Mouse (Mus musculus): ENCODE data around the gene Aff3.

The Aff3 gene

GRCm38 (mm10) chr1:38324206-38324605 lies 340.5 kb downstream of the Aff3 start:
- no peak for DNase-seq (ENCODE audit: low read depth, low spot score)

DNA sequence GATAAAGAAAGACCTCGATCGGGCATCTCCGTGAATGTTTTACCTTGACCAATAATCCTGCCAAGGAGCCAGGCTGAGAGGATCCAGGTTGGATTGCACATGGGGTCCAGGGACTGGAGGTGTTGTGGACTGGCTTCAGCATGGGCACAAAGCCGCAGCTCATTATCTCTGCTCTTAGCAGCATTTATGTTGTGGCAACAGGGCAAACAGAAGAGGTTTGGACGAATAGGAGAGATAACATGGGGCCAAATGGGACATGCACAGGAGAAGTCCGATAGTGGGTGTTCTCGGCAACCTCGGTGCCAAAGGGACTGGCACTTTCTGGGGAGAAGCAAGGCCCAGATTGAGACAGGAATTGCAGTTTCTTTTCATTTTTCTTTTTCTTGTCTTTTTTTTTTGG lies 342.9 kb downstream of the Aff3 start:
- DNase-seq (ENCODE audit: low read depth, low spot score), result no peak

- DNase-seq (ENCODE audit: low read depth, low spot score), result no peak
Observed at GRCm38 (mm10) chr1:38320971-38321305, 343.8 kb downstream of the Aff3 start.

- DNase-seq (ENCODE audit: low read depth, low spot score), result no peak
Observed at GRCm38 (mm10) chr1:38320126-38320970, 344.4 kb downstream of the Aff3 start.

DNA sequence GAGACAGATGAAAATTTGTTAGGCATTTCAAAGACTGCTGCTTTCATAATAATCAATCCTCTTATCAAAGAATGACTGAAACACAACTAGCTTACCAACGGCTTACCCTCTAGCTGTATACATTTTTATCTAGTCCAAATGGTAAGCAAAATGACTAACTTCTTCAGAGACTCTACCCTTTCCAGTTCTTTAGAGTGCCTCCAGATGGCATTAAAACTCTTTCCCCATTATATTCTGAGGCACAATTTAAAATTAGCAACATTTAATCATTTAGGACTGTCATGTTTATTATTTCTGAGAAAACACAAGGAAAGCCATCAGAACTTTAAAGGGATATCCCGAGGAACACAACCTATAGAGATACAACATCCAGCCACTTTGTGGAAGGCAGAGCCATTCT lies 346.1 kb downstream of the Aff3 start:
- DNase-seq (ENCODE audit: low read depth, low spot score), result no peak

GRCm38 (mm10) chr1:38315992-38316391 lies 348.8 kb downstream of the Aff3 start:
- no peak for DNase-seq (ENCODE audit: low read depth, low spot score)

- no peak for DNase-seq (ENCODE audit: low read depth, low spot score)
Observed at GRCm38 (mm10) chr1:38310496-38310895, 354.3 kb downstream of the Aff3 start.

DNA sequence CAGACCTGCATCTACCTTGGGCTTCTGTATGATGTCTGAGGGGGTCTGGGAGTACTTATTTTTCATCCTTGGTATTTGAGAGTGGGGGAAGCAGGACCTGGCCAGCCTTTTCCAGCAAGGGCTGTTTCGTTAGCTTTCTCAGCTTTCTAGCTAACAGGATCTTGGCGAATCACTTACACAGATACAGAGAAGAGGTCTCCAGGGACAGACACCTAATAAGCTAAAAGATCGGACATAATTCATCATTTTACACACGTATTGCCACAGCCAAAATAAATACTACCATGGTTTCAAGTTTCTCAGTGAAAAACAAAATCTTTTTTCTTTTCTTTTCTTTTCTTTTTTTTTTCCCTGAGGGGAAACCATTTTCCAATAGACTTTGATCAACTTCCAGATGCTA lies 354.7 kb downstream of the Aff3 start:
- no peak for DNase-seq (ENCODE audit: low read depth, low spot score)

- DNase-seq (ENCODE audit: low read depth, low spot score), result no peak
Observed at GRCm38 (mm10) chr1:38309341-38309740, 355.4 kb downstream of the Aff3 start.

DNA sequence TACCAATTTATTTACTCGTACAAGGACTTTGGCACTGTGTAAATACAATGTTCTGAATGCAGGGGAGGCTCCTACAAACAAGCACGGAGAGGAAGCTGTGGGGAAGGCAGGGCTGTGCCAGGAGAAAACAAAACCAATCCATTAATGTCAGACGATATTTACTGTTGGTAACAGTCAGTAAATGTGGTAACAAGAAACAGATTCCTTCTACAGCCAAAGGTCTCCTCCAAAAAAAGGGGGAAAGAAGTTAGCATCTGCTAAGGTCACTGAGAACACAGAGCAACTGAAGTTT lies 356.1 kb downstream of the Aff3 start:
- DNase-seq (ENCODE audit: low read depth, low spot score), result no peak

- DNase-seq (ENCODE audit: low read depth, low spot score), result no peak
Observed at GRCm38 (mm10) chr1:38307821-38308704, 356.7 kb downstream of the Aff3 start.

GRCm38 (mm10) chr1:38307234-38307633 lies 357.5 kb downstream of the Aff3 start:
- DNase-seq (ENCODE audit: low read depth, low spot score), result no peak

DNA sequence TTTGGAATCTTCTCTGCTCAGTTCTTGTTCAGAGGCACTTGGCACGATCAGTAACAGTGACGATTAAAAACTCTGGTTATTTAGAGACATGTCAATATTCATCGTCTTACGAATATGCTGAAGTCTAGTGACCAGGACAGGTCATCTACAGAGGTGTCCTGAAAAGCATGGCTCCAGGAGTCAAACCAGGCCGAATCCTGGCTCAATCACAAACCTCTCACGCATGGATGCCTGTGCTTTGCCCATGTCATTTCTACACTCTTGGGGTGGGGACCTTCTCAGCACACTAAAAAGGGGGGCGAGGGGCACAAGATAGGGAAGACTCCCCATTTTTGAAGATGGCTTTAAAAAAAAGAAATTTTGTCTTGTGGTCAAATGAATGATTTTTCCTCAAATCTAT lies 358.6 kb downstream of the Aff3 start:
- DNase-seq (ENCODE audit: low read depth, low spot score), result no peak

GRCm38 (mm10) chr1:38304376-38304775 lies 360.4 kb downstream of the Aff3 start:
- no peak for DNase-seq (ENCODE audit: low read depth, low spot score)

- no peak for DNase-seq (ENCODE audit: low read depth, low spot score)
Observed at GRCm38 (mm10) chr1:38298291-38298690, 366.5 kb downstream of the Aff3 start.

- DNase-seq (ENCODE audit: low read depth, low spot score), result no peak
Observed at GRCm38 (mm10) chr1:38294906-38295305, 369.8 kb downstream of the Aff3 start.

DNA sequence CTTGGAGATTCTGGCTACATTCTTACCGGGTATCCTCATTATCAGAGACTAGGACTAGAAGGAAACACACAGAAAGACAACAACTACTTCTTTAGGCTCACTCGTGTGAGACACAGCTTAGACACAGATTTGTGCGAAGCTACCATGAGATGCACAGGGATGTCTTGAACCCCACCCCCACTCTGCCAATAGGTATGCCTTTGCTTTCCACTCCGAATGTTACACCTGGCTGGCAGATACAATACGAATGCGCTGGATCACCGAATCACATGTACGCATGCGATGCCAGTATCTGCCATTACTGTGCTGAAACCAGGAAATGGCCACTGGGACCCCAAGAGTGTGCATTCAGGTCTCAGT lies 370.4 kb downstream of the Aff3 start:
- no peak for DNase-seq (ENCODE audit: low read depth, low spot score)

DNA sequence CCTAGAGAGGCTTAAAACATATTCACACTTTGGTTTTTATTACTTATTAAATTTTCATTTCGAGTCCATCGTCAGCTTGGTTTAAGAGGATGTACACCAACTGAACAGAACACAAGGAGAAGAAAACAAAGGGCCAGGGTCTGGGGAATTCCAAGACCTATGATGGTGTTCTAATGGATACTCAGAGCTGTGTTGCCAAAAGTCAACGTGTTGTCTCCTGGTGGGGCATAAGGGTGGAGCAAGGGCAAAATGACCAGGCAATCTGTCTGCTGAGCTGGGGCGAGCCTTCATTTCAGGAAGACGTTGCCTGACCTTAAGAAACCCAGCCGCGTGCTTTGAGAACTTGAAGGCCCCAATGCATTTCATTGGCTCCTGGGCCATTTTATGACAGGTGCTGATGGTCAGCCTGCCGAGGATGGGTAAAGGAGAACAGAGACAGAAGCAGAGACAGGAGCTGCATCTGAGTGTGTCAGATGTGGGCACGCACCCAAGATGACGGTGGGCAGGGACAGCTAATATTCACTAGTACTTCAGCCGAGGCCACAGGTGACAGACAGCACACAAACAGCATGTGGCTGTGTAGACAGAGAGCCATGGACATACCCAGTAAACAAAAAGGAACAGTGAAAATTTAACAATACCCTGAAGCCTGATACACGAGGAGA lies 371.0 kb downstream of the Aff3 start:
- no peak for DNase-seq (ENCODE audit: low read depth, low spot score)

GRCm38 (mm10) chr1:38292851-38293250 lies 371.9 kb downstream of the Aff3 start:
- DNase-seq (ENCODE audit: low read depth, low spot score), result no peak

- DNase-seq (ENCODE audit: low read depth, low spot score), result no peak
Observed at GRCm38 (mm10) chr1:38291915-38292314, 372.8 kb downstream of the Aff3 start.

- no peak for DNase-seq (ENCODE audit: low read depth, low spot score)
Observed at GRCm38 (mm10) chr1:38291497-38291896, 373.3 kb downstream of the Aff3 start.

- no peak for DNase-seq (ENCODE audit: low read depth, low spot score)
Observed at GRCm38 (mm10) chr1:38290881-38291280, 373.9 kb downstream of the Aff3 start.

DNA sequence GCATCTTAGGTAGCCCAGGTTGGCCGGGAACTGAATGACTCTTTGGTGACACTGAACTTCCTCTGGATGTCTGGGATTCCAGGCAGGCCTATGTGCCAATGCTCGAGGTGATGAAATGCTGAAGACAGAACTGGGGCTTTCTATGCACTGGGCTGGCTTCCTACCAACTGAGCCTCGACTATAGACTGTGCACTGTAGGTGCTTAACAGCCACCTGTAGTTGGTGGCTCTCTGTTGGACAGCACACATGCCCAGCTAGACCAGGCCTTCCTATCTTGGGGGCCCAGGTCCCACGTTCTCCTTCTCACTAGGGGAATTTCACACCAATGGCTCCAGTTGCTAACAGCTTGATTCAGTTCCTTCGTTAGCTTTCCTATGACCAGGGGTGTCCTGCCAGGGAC lies 374.9 kb downstream of the Aff3 start:
- no peak for DNase-seq (ENCODE audit: low read depth, low spot score)

All from mesoderm, embryonic 11.5 days (tissue).